ENCODE assay signal across 8 mouse cellular contexts in genomic region chr15:85523173-85523991, GRCm38 (mm10). TPM values are rescaled to one million over a fixed set of nuclear protein-coding genes. Genes with fewer than 3 reads are reported as not detected.
DNase-seq lines count a peak whose midpoint lies in the region; ATAC-seq and TF ChIP-seq lines count a peak whose summit lies in the region.

No protein-coding gene starts in this region.

- no peaks in the 10 kb centered on the region for H3K9me3 ChIP-seq in embryonic facial prominence, embryonic 11.5 days (replicated peaks; ENCODE audit: control insufficient read depth, low read length)
- no peaks in the 10 kb centered on the region for H3K9me3 ChIP-seq in heart, embryonic 10.5 days
- H3K9me3 ChIP-seq in liver, postnatal 0 days (ENCODE audit: low read length), result no peaks in the 10 kb centered on the region

- TF ChIP-seq EP300 in liver, postnatal 0 days (IDR thresholded peaks at IDR 0.05; ENCODE audit: low read depth), result no peak

- H3K4me1 ChIP-seq in embryonic facial prominence, embryonic 11.5 days (ENCODE audit: control insufficient read depth, insufficient read depth, low read length), result peaks cover 4% of the 10 kb centered on the region
- H3K4me1 ChIP-seq in heart, embryonic 10.5 days, result peaks cover 30% of the 10 kb centered on the region
- no peaks in the 10 kb centered on the region for H3K4me1 ChIP-seq in kidney, adult 2 months (ENCODE audit: control insufficient read depth, insufficient read depth, low read length)
- no peaks in the 10 kb centered on the region; the same call in 1 of the 2 replicates for H3K4me1 ChIP-seq in liver, postnatal 0 days (ENCODE audit: insufficient read depth)

- DNase-seq in urinary bladder, adult 2 months (ENCODE audit: low spot score), result peak; percentile 44
- no peak for DNase-seq in urinary bladder, postnatal 36 days (ENCODE audit: low spot score in 2 of 2)
- peak; percentile 52 for DNase-seq in embryonic facial prominence, embryonic 11.5 days (ENCODE audit: low spot score)
- no peak for DNase-seq in heart, embryonic 10.5 days (ENCODE audit: low spot score)
- DNase-seq in kidney, adult 2 months, result peak; percentile 80
- DNase-seq in liver, postnatal 0 days, result peak; percentile 48
- DNase-seq in ovary, adult 18-20 months (ENCODE audit: low spot score), result peak; percentile 39

- no peak overlapping the region for H3K4me3 ChIP-seq in embryonic facial prominence, embryonic 11.5 days (ENCODE audit: low read depth, low read length)
- peak overlapping the region; percentile 38 for H3K4me3 ChIP-seq in heart, embryonic 10.5 days
- H3K4me3 ChIP-seq in kidney, adult 2 months (ENCODE audit: insufficient read depth, low read depth, low read length), result no peak overlapping the region
- no peak overlapping the region for H3K4me3 ChIP-seq in liver, postnatal 0 days (ENCODE audit: low read depth, low read length)

- peaks cover 3% of the 10 kb centered on the region for H3K27me3 ChIP-seq in embryonic facial prominence, embryonic 11.5 days (ENCODE audit: control insufficient read depth, insufficient read depth, low read length)
- H3K27me3 ChIP-seq in heart, embryonic 10.5 days (ENCODE audit: insufficient read depth, poor library complexity, severe bottlenecking), result peaks cover 57% of the 10 kb centered on the region
- no peaks in the 10 kb centered on the region for H3K27me3 ChIP-seq in kidney, adult 2 months (replicated peaks; ENCODE audit: control insufficient read depth, insufficient read depth, low read length)
- H3K27me3 ChIP-seq in liver, postnatal 0 days (ENCODE audit: insufficient read depth, low read length), result peaks cover 10% of the 10 kb centered on the region; the same call in 1 of the 2 replicates

- TF ChIP-seq CTCF in kidney, adult 2 months (conservative IDR thresholded peaks at IDR 0.05; ENCODE audit: insufficient read depth, insufficient read length, low read depth, low read length), result 0 out of 2 replicates have a peak, but pooled peaks have one; percentile 12
- peak; percentile 14; the same call in 1 of the 2 replicates for TF ChIP-seq CTCF in liver, postnatal 0 days (IDR thresholded peaks at IDR 0.05; ENCODE audit: low read depth)

- 5% methylated on average over 14 of the region's 14 CpGs for WGBS in embryonic facial prominence, embryonic 11.5 days
- WGBS in heart, embryonic 10.5 days, result 7% methylated on average over 14 of the region's 14 CpGs
- 9% methylated on average over 14 of the region's 14 CpGs for WGBS in kidney, adult 2 months
- WGBS in liver, postnatal 0 days (ENCODE audit: insufficient replicate concordance), result 17% methylated on average over 14 of the region's 14 CpGs

- no peak overlapping the region for H3K9ac ChIP-seq in embryonic facial prominence, embryonic 11.5 days (replicated peaks; ENCODE audit: low read length)
- no peak overlapping the region for H3K9ac ChIP-seq in liver, postnatal 0 days (replicated peaks)

- H3K27ac ChIP-seq in embryonic facial prominence, embryonic 11.5 days (replicated peaks; ENCODE audit: low read depth, low read length), result no peak overlapping the region
- H3K27ac ChIP-seq in heart, embryonic 10.5 days, result peak overlapping the region; percentile 76
- no peak overlapping the region for H3K27ac ChIP-seq in kidney, adult 2 months (ENCODE audit: insufficient read depth, low read depth, low read length)
- no peak overlapping the region for H3K27ac ChIP-seq in liver, postnatal 0 days (ENCODE audit: low read depth)

- 0 out of 2 replicates have a peak overlapping the region, but pooled peaks have one; percentile 5 for H3K4me2 ChIP-seq in embryonic facial prominence, embryonic 11.5 days (ENCODE audit: low read depth, low read length)
- H3K4me2 ChIP-seq in liver, postnatal 0 days (ENCODE audit: low read depth, low read length), result peak overlapping the region; percentile 32; the same call in 1 of the 2 replicates

- no peak for TF ChIP-seq POLR2A in kidney, adult 2 months (IDR thresholded peaks at IDR 0.05; ENCODE audit: low read depth, low read length)

- H3K36me3 ChIP-seq in embryonic facial prominence, embryonic 11.5 days (replicated peaks; ENCODE audit: control insufficient read depth, insufficient read depth, low read depth, low read length), result no peaks in the 10 kb centered on the region
- no peaks in the 10 kb centered on the region for H3K36me3 ChIP-seq in heart, embryonic 10.5 days
- H3K36me3 ChIP-seq in kidney, adult 2 months (ENCODE audit: control insufficient read depth, insufficient read depth, low read length), result no peaks in the 10 kb centered on the region
- H3K36me3 ChIP-seq in liver, postnatal 0 days (replicated peaks; ENCODE audit: insufficient read depth, low read length), result no peaks in the 10 kb centered on the region

- ATAC-seq in embryonic facial prominence, embryonic 11.5 days (replicated peaks; ENCODE audit: insufficient number of reproducible peaks, low FRiP score, low TSS enrichment, low read depth), result 0 out of 2 replicates have a peak, but pooled peaks have one; percentile 45
- peak; percentile 88 for ATAC-seq in liver, postnatal 0 days
- no peak for ATAC-seq in inflammation-experienced regulatory T-cells, adult 6 months

RNA-seq across cellular contexts. Expression of gene 7530416G11Rik, which starts 20.4 kb away (rescaled TPM):
- polyA plus RNA-seq in urinary bladder, adult 2 months (2012; rRNA removed), result not detected in 2 replicates
- not detected in 2 replicates for polyA plus RNA-seq in embryonic facial prominence, embryonic 11.5 days (2014; fragmentation: Nextera tagmentation; extraction: Ambion mirVana)
- polyA plus RNA-seq in heart, embryonic 10.5 days (2016; fragmentation: Nextera tagmentation; extraction: Ambion mirVana), result not detected in 2 replicates
- not detected in 2 replicates for polyA plus RNA-seq in kidney, adult 2 months (2012; rRNA removed)
- not detected in 2 replicates for polyA plus RNA-seq in liver, postnatal 0 days (2015; fragmentation: Nextera tagmentation; extraction: Ambion mirVana)
- not detected for polyA plus RNA-seq in inflammation-experienced regulatory T-cells, adult 6 months (2017; shearing (Covaris generic))

RNA-seq across cellular contexts. Expression of gene Wnt7b, which starts 58.9 kb away (rescaled TPM):
- polyA plus RNA-seq in urinary bladder, adult 2 months (2012; rRNA removed), result 15.3 and 15.9 TPM in 2 replicates
- polyA plus RNA-seq in embryonic facial prominence, embryonic 11.5 days (2014; fragmentation: Nextera tagmentation; extraction: Ambion mirVana), result 20.3 and 28.5 TPM in 2 replicates
- polyA plus RNA-seq in heart, embryonic 10.5 days (2016; fragmentation: Nextera tagmentation; extraction: Ambion mirVana), result 0.97 and 4.3 TPM in 2 replicates
- 12.8 and 14.2 TPM in 2 replicates for polyA plus RNA-seq in kidney, adult 2 months (2012; rRNA removed)
- polyA plus RNA-seq in liver, postnatal 0 days (2015; fragmentation: Nextera tagmentation; extraction: Ambion mirVana), result 0.05 and 0.09 TPM in 2 replicates
- polyA plus RNA-seq in inflammation-experienced regulatory T-cells, adult 6 months (2017; shearing (Covaris generic)), result not detected

Comparison
In these comparisons a context has a peak if more than half of its experiments do, and no peak if none do; other contexts are left out.
1. DNase-seq: peak in urinary bladder, adult 2 months (single experiment), embryonic facial prominence, embryonic 11.5 days (single experiment), kidney, adult 2 months (single experiment), liver, postnatal 0 days (single experiment) and ovary, adult 18-20 months (single experiment); none in urinary bladder, postnatal 36 days (0 of 2) and heart, embryonic 10.5 days (single experiment).